Comparison of ENCODE assay signal across 15 mouse cellular contexts in the genomic region with DNA sequence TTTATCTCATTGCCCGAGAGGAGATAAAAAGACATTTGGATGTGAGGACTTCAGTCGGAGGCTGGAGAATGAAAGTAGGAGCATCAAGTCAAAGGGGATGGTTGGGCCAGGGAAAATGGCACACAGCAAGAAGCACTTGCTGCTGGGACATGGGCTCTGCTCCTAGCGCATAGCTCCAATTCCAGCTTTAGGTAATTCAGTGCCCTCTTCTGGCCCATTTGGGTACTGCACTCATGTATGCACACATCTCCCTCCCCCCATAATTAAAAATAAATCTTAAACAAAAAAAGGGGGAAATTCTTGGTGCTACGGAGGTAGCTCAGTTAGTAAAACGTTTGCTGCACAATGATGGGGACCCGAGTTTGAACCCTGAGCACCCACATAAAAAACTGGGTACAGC. TPM values are rescaled to one million over a fixed set of nuclear protein-coding genes. Genes with fewer than 3 reads are reported as not detected.
A peak's percentile ranks its signal among the peaks of the same experiment; 100 is the strongest.
DNase-seq lines count a peak whose midpoint lies in the region; ATAC-seq and TF ChIP-seq lines count a peak whose summit lies in the region.
"Had no signal": no experiment of that assay in that cellular context is flagged by ENCODE, and none has a peak within 500 bp of the region (broad histone marks: within the 10 kb centered on the region; RNA-seq: fewer than 3 reads in every experiment).

No protein-coding gene starts in this region.

- no peaks in the 10 kb centered on the region for H3K27me3 ChIP-seq in heart, adult 2 months (ENCODE audit: control insufficient read depth, insufficient read depth, low read length)
- no peaks in the 10 kb centered on the region for H3K27me3 ChIP-seq in liver, postnatal 0 days (ENCODE audit: insufficient read depth, low read length)
- H3K27me3 ChIP-seq in liver, embryonic 11.5 days (replicated peaks; ENCODE audit: control insufficient read depth, insufficient read depth, low read length): no peaks in the 10 kb centered on the region
- peaks cover 28% of the 10 kb centered on the region for H3K27me3 ChIP-seq in E14TG2a.4 (ENCODE audit: insufficient read depth, low read length)
- no peaks in the 10 kb centered on the region for H3K27me3 ChIP-seq in hindbrain, embryonic 16.5 days (replicated peaks; ENCODE audit: control insufficient read depth, insufficient read depth, low read length)
- H3K27me3 ChIP-seq: CH12.LX had no signal

- H3K9me3 ChIP-seq in liver, postnatal 0 days (ENCODE audit: low read length): no peaks in the 10 kb centered on the region
- no peaks in the 10 kb centered on the region for H3K9me3 ChIP-seq in liver, embryonic 11.5 days (ENCODE audit: control insufficient read depth, low read length)
- no peaks in the 10 kb centered on the region for H3K9me3 ChIP-seq in E14TG2a.4 (ENCODE audit: low read length)
- H3K9me3 ChIP-seq in hindbrain, embryonic 16.5 days (ENCODE audit: control insufficient read depth, low read length): no peaks in the 10 kb centered on the region

- TF ChIP-seq POLR2A in heart, adult 2 months (IDR thresholded peaks at IDR 0.05; ENCODE audit: insufficient read depth, low read depth, low read length): no peak
- TF ChIP-seq POLR2A in brain, embryonic 14.5 days (IDR thresholded peaks at IDR 0.05; ENCODE audit: borderline replicate concordance, extremely low read depth, insufficient read depth, insufficient read length, poor library complexity, severe bottlenecking): no peak

- H3K4me3 ChIP-seq in heart, adult 2 months: no peak overlapping the region
- H3K4me3 ChIP-seq in liver, postnatal 0 days (ENCODE audit: low read depth, low read length): no peak overlapping the region
- no peak overlapping the region for H3K4me3 ChIP-seq in liver, embryonic 11.5 days (ENCODE audit: low read depth, low read length)
- H3K4me3 ChIP-seq in E14TG2a.4 (replicated peaks; ENCODE audit: low read length): no peak overlapping the region
- no peak overlapping the region for H3K4me3 ChIP-seq in hindbrain, embryonic 16.5 days (ENCODE audit: low read length)

- TF ChIP-seq EP300 in heart, adult 2 months (IDR thresholded peaks at IDR 0.05; ENCODE audit: insufficient read depth, low read depth, low read length): no peak
- no peak for TF ChIP-seq EP300 in liver, postnatal 0 days (IDR thresholded peaks at IDR 0.05; ENCODE audit: low read depth)

- H3K4me2 ChIP-seq in liver, postnatal 0 days (ENCODE audit: low read depth, low read length): no peak overlapping the region
- H3K4me2 ChIP-seq in liver, embryonic 11.5 days: no peak overlapping the region
- H3K4me2 ChIP-seq in hindbrain, embryonic 16.5 days (ENCODE audit: low read length): no peak overlapping the region
- H3K4me2 ChIP-seq: midbrain, embryonic 11.5 days had no signal

- 77% methylated on average over 6 of the region's 6 CpGs for whole genome bisulfite sequencing in heart, adult 2 months
- WGBS in liver, postnatal 0 days (ENCODE audit: insufficient replicate concordance): 78% methylated on average over 6 of the region's 6 CpGs
- 86% methylated on average over 6 of the region's 6 CpGs for WGBS in liver, embryonic 11.5 days
- WGBS in hindbrain, embryonic 16.5 days: 90% methylated on average over 6 of the region's 6 CpGs

- H3K79me2 ChIP-seq in heart, adult 2 months (replicated peaks; ENCODE audit: control insufficient read depth, insufficient read depth, low read length): no peaks in the 10 kb centered on the region

- no peak for ATAC-seq in liver, postnatal 0 days
- ATAC-seq in liver, embryonic 11.5 days (replicated peaks; ENCODE audit: low FRiP score): no peak
- no peak for ATAC-seq in hindbrain, embryonic 16.5 days

- TF ChIP-seq CTCF in heart, adult 2 months (IDR thresholded peaks at IDR 0.05): 0 out of 2 replicates have a peak, but pooled peaks have one; percentile 14
- peak; percentile 17; the same call in 1 of the 2 replicates for TF ChIP-seq CTCF in liver, postnatal 0 days (IDR thresholded peaks at IDR 0.05; ENCODE audit: low read depth)
- peak; percentile 90 for TF ChIP-seq CTCF in E14TG2a.4 (conservative IDR thresholded peaks at IDR 0.05; ENCODE audit: low read length)
- peak; percentile 54; the same call in 1 of the 2 replicates for TF ChIP-seq CTCF in brain, embryonic 14.5 days (IDR thresholded peaks at IDR 0.05; ENCODE audit: borderline replicate concordance, extremely low read depth, insufficient read depth, insufficient read length)

- H3K9ac ChIP-seq in heart, adult 2 months (ENCODE audit: low read depth, low read length): no peak overlapping the region
- no peak overlapping the region for H3K9ac ChIP-seq in liver, postnatal 0 days (replicated peaks)
- no peak overlapping the region for H3K9ac ChIP-seq in liver, embryonic 11.5 days (ENCODE audit: low read depth, low read length)
- no peak overlapping the region for H3K9ac ChIP-seq in hindbrain, embryonic 16.5 days (ENCODE audit: low read depth, low read length)

- H3K4me1 ChIP-seq in heart, adult 2 months (ENCODE audit: control insufficient read depth, insufficient read depth, low read length): no peaks in the 10 kb centered on the region
- H3K4me1 ChIP-seq in liver, postnatal 0 days (ENCODE audit: insufficient read depth): no peaks in the 10 kb centered on the region
- H3K4me1 ChIP-seq in liver, embryonic 11.5 days (replicated peaks; ENCODE audit: control insufficient read depth, insufficient read depth, low read length): no peaks in the 10 kb centered on the region
- H3K4me1 ChIP-seq in E14TG2a.4 (replicated peaks; ENCODE audit: low read depth, low read length): peaks cover 26% of the 10 kb centered on the region
- no peaks in the 10 kb centered on the region for H3K4me1 ChIP-seq in hindbrain, embryonic 16.5 days (ENCODE audit: control insufficient read depth, insufficient read depth, low read depth, low read length)

- intact Hi-C loops in heart, adult 2 months (cut with DNase I): no loop called here
- intact Hi-C loops in heart, postnatal 14 days (cut with DNase I): no loop called here

- H3K27ac ChIP-seq in heart, adult 2 months: no peak overlapping the region
- no peak overlapping the region for H3K27ac ChIP-seq in liver, postnatal 0 days (ENCODE audit: low read depth)
- H3K27ac ChIP-seq in liver, embryonic 11.5 days (ENCODE audit: low read depth, low read length): no peak overlapping the region
- no peak overlapping the region for H3K27ac ChIP-seq in hindbrain, embryonic 16.5 days (ENCODE audit: low read depth, low read length)

- no peaks in the 10 kb centered on the region for H3K36me3 ChIP-seq in heart, adult 2 months (ENCODE audit: control insufficient read depth, insufficient read depth, low read length)
- H3K36me3 ChIP-seq in liver, postnatal 0 days (replicated peaks; ENCODE audit: insufficient read depth, low read length): no peaks in the 10 kb centered on the region
- no peaks in the 10 kb centered on the region for H3K36me3 ChIP-seq in liver, embryonic 11.5 days (ENCODE audit: control insufficient read depth, insufficient read depth, low read length)
- no peaks in the 10 kb centered on the region for H3K36me3 ChIP-seq in E14TG2a.4 (ENCODE audit: insufficient read depth, low read length)
- H3K36me3 ChIP-seq in hindbrain, embryonic 16.5 days (ENCODE audit: control insufficient read depth, insufficient read depth, low read length): no peaks in the 10 kb centered on the region

- DNase-seq in heart, adult 2 months: no peak
- no peak for DNase-seq in heart, postnatal 14 days
- no peak for DNase-seq in liver, postnatal 0 days
- no peak for DNase-seq in liver, embryonic 11.5 days (ENCODE audit: low spot score)
- peak; percentile 26 for DNase-seq in brain, embryonic 14.5 days (ENCODE audit: low read depth)
- DNase-seq in adipocyte (ENCODE audit: low spot score): no peak
- DNase-seq: adrenal gland, postnatal 25 days; cerebellum, postnatal 36 days; heart, postnatal 36 days had no signal

RNA-seq across cellular contexts. Expression of a gene that starts 9.5 kb away (rescaled TPM):
- not detected for total RNA-seq in heart, adult 2 months (2021)
- 0.08 and 0.09 TPM in 2 replicates for polyA plus RNA-seq in heart, adult 2 months (2012; rRNA removed)
- total RNA-seq in heart, postnatal 14 days (2021): not detected
- not detected in 2 replicates for polyA plus RNA-seq in liver, postnatal 0 days (2015; fragmentation: Nextera tagmentation; extraction: Ambion mirVana)
- not detected in 2 replicates for polyA plus RNA-seq in liver, embryonic 11.5 days (2014; fragmentation: Nextera tagmentation; extraction: Ambion mirVana)
- 0.24 and 0.30 TPM in 2 replicates for polyA plus RNA-seq in brain, embryonic 14.5 days (2012; rRNA removed)
- polyA plus RNA-seq in hindbrain, embryonic 16.5 days (2015; fragmentation: Nextera tagmentation; extraction: Ambion mirVana): 0.47 and 0.53 TPM in 2 replicates
- total RNA-seq: adrenal gland, postnatal 25 days; CH12.LX; heart, postnatal 36 days; neutrophil, adult 5-6 weeks had no signal
- polyA plus RNA-seq: forebrain, embryonic 11.5 days had no signal

Comparison
In these comparisons a context has a peak if more than half of its experiments do, and no peak if none do; other contexts are left out.
1. CTCF ChIP-seq: peak in every context shown above with its lines; median percentile 90 in E14TG2a.4; 54 in brain, embryonic 14.5 days; 17 in liver, postnatal 0 days; 14 in heart, adult 2 months.